Mouse (Mus musculus) neural tube, embryonic 10.5 days (tissue): ENCODE results near the gene Cdkl2.

Experiments used
- DNase-seq: peaks from one replicate; pipeline ENCODE4 v3.0.0-alpha.2; 2017; ENCODE audit warnings: low spot score; ENCODE audit errors: extremely low spot score

The Cdkl2 gene

GRCm38 (mm10) chr5:92043783-92044182 lies at the start of gene Cdkl2:
Cdkl2 (minus strand) TSS chr5:92043883.
- no peak for DNase-seq

GRCm38 (mm10) chr5:92087469-92087868 lies 43.8 kb upstream of the Cdkl2 start:
- no peak for DNase-seq

GRCm38 (mm10) chr5:92085821-92086550 lies 42.3 kb upstream of the Cdkl2 start:
- no peak for DNase-seq

- no peak for DNase-seq
These were observed 41.6 kb upstream of the Cdkl2 start for GRCm38 (mm10) chr5:92085246-92085645.

- DNase-seq: peak; percentile 98
These were observed 39.8 kb upstream of the Cdkl2 start, which contains the start of gene G3bp2 for GRCm38 (mm10) chr5:92083417-92084038. G3bp2 (minus strand) TSS chr5:92083719.

- no peak for DNase-seq
These were observed 39.2 kb upstream of the Cdkl2 start for GRCm38 (mm10) chr5:92082821-92083401.

- no peak for DNase-seq
These were observed 37.6 kb upstream of the Cdkl2 start for GRCm38 (mm10) chr5:92081326-92081725.

GRCm38 (mm10) chr5:92080400-92080799 lies 36.7 kb upstream of the Cdkl2 start:
- no peak for DNase-seq

- no peak for DNase-seq
These were observed 35.6 kb upstream of the Cdkl2 start for GRCm38 (mm10) chr5:92079304-92079703.

GRCm38 (mm10) chr5:92078751-92079150 lies 35.1 kb upstream of the Cdkl2 start:
- no peak for DNase-seq

GRCm38 (mm10) chr5:92076273-92076672 lies 32.6 kb upstream of the Cdkl2 start:
- DNase-seq: no peak

- no peak for DNase-seq
These were observed 30.4 kb upstream of the Cdkl2 start for GRCm38 (mm10) chr5:92074061-92074460.

- no peak for DNase-seq
These were observed 19.5 kb upstream of the Cdkl2 start for GRCm38 (mm10) chr5:92063192-92063591.

GRCm38 (mm10) chr5:92052866-92053265 lies 9.2 kb upstream of the Cdkl2 start:
- DNase-seq: no peak

GRCm38 (mm10) chr5:92050419-92050818 lies 6.7 kb upstream of the Cdkl2 start:
- DNase-seq: no peak

- peak; percentile 86 for DNase-seq
These were observed 1.0 kb downstream of the Cdkl2 start for GRCm38 (mm10) chr5:92042377-92043348.

- DNase-seq: no peak
These were observed 23.7 kb downstream of the Cdkl2 start for GRCm38 (mm10) chr5:92019960-92020359.

GRCm38 (mm10) chr5:92011756-92012155 lies 31.9 kb downstream of the Cdkl2 start:
- DNase-seq: no peak

GRCm38 (mm10) chr5:92009827-92010226 lies 33.9 kb downstream of the Cdkl2 start:
- DNase-seq: no peak

- peak; percentile 17 for DNase-seq
These were observed 40.7 kb downstream of the Cdkl2 start for GRCm38 (mm10) chr5:92003011-92003410.

GRCm38 (mm10) chr5:92000770-92001169 lies 42.9 kb downstream of the Cdkl2 start:
- no peak for DNase-seq
